Mouse (Mus musculus): ENCODE results near the gene Lck. TPM values are rescaled to one million over a fixed set of nuclear protein-coding genes. Genes with fewer than 3 reads are reported as not detected.
"Not testable (repeated sequence)": the region's sequence is repeated elsewhere in the genome, so short reads cannot be mapped to it uniquely, and the experiment has no call there.

Gene Lck
- total and polyA plus RNA-seq, 3 experiments: 1.2 to 4.1 (median 3.2) TPM

GRCm38 (mm10) chr4:129555421-129555861 lies 18.0 kb downstream of the Lck start:
- DNase-seq: peak; percentile 77

GRCm38 (mm10) chr4:129554512-129554911 lies 18.9 kb downstream of the Lck start:
- not testable (repeated sequence) for DNase-seq

- DNase-seq: no peak
Observed at GRCm38 (mm10) chr4:129550295-129550694, 23.1 kb downstream of the Lck start.

- DNase-seq: peak; percentile 15
Observed at GRCm38 (mm10) chr4:129549306-129549705, 24.1 kb downstream of the Lck start.

- DNase-seq: not testable (repeated sequence)
Observed at GRCm38 (mm10) chr4:129547631-129548030, 25.8 kb downstream of the Lck start.

- DNase-seq: no peak
Observed at GRCm38 (mm10) chr4:129544106-129544505, 29.3 kb downstream of the Lck start.

- DNase-seq: peak; percentile 99
Observed at GRCm38 (mm10) chr4:129542592-129543141, 30.8 kb downstream of the Lck start, which contains the start of gene Hdac1. TSS of gene Hdac1 (minus strand) at chr4:129542713.

- peak; percentile 27 for DNase-seq
Observed at GRCm38 (mm10) chr4:129541868-129542591, 31.4 kb downstream of the Lck start.

GRCm38 (mm10) chr4:129540012-129540411 lies 33.4 kb downstream of the Lck start:
- DNase-seq: no peak

- peak; percentile 68 for DNase-seq
Observed at GRCm38 (mm10) chr4:129528901-129529300, 44.5 kb downstream of the Lck start.

GRCm38 (mm10) chr4:129525889-129526288 lies 47.6 kb downstream of the Lck start:
- DNase-seq: no peak

- DNase-seq: no peak
Observed at GRCm38 (mm10) chr4:129525338-129525737, 48.1 kb downstream of the Lck start.

GRCm38 (mm10) chr4:129518519-129518918 lies 54.9 kb downstream of the Lck start:
- no peak for DNase-seq

GRCm38 (mm10) chr4:129516925-129517324 lies 56.5 kb downstream of the Lck start:
- no peak for DNase-seq

GRCm38 (mm10) chr4:129514300-129514898 lies 59.0 kb downstream of the Lck start:
- peak; percentile 73 for DNase-seq

GRCm38 (mm10) chr4:129513891-129514290 lies 59.5 kb downstream of the Lck start:
- DNase-seq: no peak

- DNase-seq: peak; percentile 89
Observed at GRCm38 (mm10) chr4:129513086-129513767, 60.2 kb downstream of the Lck start, which contains the start of gene Marcksl1. TSS of gene Marcksl1 (plus strand) at chr4:129513581.

GRCm38 (mm10) chr4:129511413-129512096 lies 61.9 kb downstream of the Lck start:
- no peak for DNase-seq

- no peak for DNase-seq
Observed at GRCm38 (mm10) chr4:129510723-129511412, 62.6 kb downstream of the Lck start.

GRCm38 (mm10) chr4:129509650-129510049 lies 63.8 kb downstream of the Lck start:
- no peak for DNase-seq
